Mouse (Mus musculus) C2C12 (cell line): Measurements from ENCODE around the gene Dhx37.

Source experiments
- CTCF ChIP-seq: IDR thresholded peaks from one replicate; pipeline ENCODE4 v1.5.1; 2011; ENCODE audit not compliant: control insufficient read depth, insufficient read depth, insufficient read length
- MAX ChIP-seq: IDR thresholded peaks from one replicate; pipeline ENCODE4 v1.6.1; 2011; ENCODE audit warnings: mild to moderate bottlenecking, control low read depth
- MYOD1 ChIP-seq: IDR thresholded peaks from one replicate; pipeline ENCODE4 v1.6.1; 2011; ENCODE audit warnings: low read depth; ENCODE audit not compliant: control insufficient read depth, insufficient read length
- USF1 ChIP-seq: IDR thresholded peaks from one replicate; pipeline ENCODE4 v1.6.1; 2011; ENCODE audit warnings: low read depth, mild to moderate bottlenecking, control low read depth, moderate library complexity

DNA sequence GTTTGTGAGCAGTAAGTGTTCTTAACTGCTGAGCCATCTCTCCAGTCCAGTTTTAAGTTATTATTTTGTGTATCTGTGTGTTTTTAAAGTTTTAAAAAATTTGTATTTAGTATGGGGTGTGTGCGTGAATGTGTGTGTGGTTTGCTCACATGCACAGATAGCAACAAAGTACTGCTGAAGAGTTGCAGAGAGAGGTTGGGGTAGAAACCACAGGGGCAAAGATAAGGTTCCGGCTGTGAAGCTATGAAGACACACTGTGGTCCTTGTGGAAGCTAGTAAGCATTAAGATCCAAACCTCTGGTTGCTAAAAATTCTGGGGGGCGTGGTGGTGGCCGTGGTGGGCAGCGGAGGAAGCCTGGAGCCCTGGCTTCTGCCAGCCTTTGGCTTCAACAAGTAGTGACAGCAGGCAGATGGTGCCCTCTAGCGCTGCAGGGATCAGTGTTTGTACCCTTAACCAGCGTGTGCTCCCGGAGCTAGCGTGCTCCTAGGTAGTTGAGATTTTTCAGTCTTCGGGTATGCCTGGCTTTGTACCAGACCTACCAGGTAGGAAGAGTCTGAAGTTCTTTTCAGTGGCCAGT is 28.0 kb upstream of the Dhx37 start:
- TF ChIP-seq USF1 (no peak), MYOD1 (no peak), CTCF (peak; percentile 79), MAX (no peak)
